Mouse (Mus musculus) hindbrain, embryonic 15.5 days (tissue): Measurements from ENCODE around the gene Rab43. TPM values are rescaled to one million over a fixed set of nuclear protein-coding genes. Genes with fewer than 3 reads are reported as not detected.
A peak's percentile ranks its signal among the peaks of the same experiment; 100 is the strongest.

Experiments
- ATAC-seq: fragments of 200-750 bp; cut with Nextera tagmentation; 2 replicates; pipeline ENCODE4 v1.8.0; 2017; ENCODE audit warnings: low read depth, moderate number of reproducible peaks, moderate TSS enrichment; ENCODE audit not compliant: low FRiP score
- H3K27ac ChIP-seq: fragments of 300-500 bp; sonication (generic); replicated peaks from 2 replicates; pipeline ENCODE4 v1.5.1; 2015; ENCODE audit warnings: mild to moderate bottlenecking, inconsistent platforms
- H3K27me3 ChIP-seq: fragments of 300-500 bp; sonication (generic); 2 replicates; pipeline ENCODE4 v1.6.1; 2015; ENCODE audit warnings: control low read depth, inconsistent platforms
- H3K36me3 ChIP-seq: fragments of 300-500 bp; sonication (generic); 2 replicates; pipeline ENCODE4 v1.6.1; 2015; ENCODE audit warnings: control low read depth, inconsistent platforms
- H3K4me1 ChIP-seq: fragments of 300-500 bp; sonication (generic); replicated peaks from 2 replicates; pipeline ENCODE4 v1.6.1; 2015; ENCODE audit warnings: control low read depth, inconsistent platforms
- H3K4me2 ChIP-seq: fragments of 300-500 bp; sonication (generic); 2 replicates; pipeline ENCODE4 v1.6.1; 2015; ENCODE audit warnings: moderate library complexity, mild to moderate bottlenecking, inconsistent platforms
- H3K4me3 ChIP-seq: fragments of 300-500 bp; sonication (generic); 2 replicates; pipeline ENCODE4 v1.5.1; 2015; ENCODE audit warnings: mild to moderate bottlenecking, inconsistent platforms
- H3K9ac ChIP-seq: fragments of 300-500 bp; sonication (generic); 2 replicates; pipeline ENCODE4 v1.6.1; 2015; ENCODE audit warnings: inconsistent platforms
- H3K9me3 ChIP-seq: fragments of 300-500 bp; sonication (generic); 2 replicates; pipeline ENCODE4 v1.6.1; 2016; ENCODE audit warnings: control low read depth, inconsistent platforms
- WGBS: fragments of 180-500 bp; shearing (Covaris S2); methylation state at CpG from one replicate; pipeline ENCODE4 v1.1.7; 2015; 5-methylcytosine and 5-hydroxymethylcytosine counted together
- polyA plus RNA-seq: library from polyadenylated mRNA; unstranded; fragments of >200 nt; fragmentation: Nextera tagmentation; extraction: Ambion mirVana; gene quantifications from 2 replicates; pipeline ENCODE4 v1.2.1, GENCODE M21; 2015

Gene Rab43
- polyA plus RNA-seq: 11.9 and 13.3 TPM in 2 replicates

DNA sequence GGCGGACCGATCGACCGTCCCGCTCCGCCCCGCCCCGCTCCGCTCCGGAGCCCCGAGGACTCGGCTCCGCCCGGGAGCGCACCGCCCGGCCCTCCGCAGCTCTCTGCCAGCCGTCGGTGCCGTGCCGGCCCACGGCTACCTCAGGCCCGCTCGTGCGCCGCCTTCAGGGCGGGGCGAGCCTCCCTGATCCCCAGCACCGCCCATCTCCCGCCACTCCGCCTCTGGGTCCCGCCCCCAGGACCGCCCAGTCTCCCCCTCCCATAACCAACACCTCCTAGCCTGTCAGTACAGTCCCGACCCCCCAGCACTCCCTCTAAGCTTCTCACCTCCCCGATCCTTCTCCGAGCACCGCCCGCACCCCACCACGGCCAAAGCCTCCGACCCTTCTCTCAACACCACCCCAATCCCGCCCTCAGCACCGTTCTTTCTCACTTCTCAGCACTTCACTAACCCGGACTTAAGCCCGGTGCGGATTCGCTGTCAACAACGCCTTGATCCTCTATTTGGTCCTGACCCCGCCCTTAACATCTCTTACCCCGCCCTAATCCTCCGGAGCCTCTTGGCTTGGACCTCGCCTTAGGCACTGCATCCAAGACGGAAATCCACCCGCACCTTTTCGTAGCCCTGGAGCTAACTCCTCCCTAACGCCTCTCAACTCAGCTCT is at the start of gene Rab43:
Gene Rab43 (minus strand): TSS at position 490 of the 664 bp plus-strand sequence.
- 1% methylated on average over 47 of the region's 56 CpGs for WGBS
- Histone ChIP-seq H3K4me2 (peak within 1 kb of the TSS; percentile 89), H3K27me3 (no peaks in the 10 kb centered on the region), H3K36me3 (peaks cover 20% of the 10 kb centered on the region), H3K4me1 (peaks cover 25% of the 10 kb centered on the region), H3K4me3 (peak within 1 kb of the TSS; percentile 54), H3K9me3 (no peaks in the 10 kb centered on the region), H3K9ac (peak within 1 kb of the TSS; percentile 72), H3K27ac (peak within 1 kb of the TSS; percentile 66)
- ATAC-seq: peak; percentile 97

GRCm38 (mm10) chr6:87857071-87857470 is 45.1 kb upstream of the Rab43 start:
- 66% methylated on average over 1 of the region's 1 CpGs for WGBS
- no peaks in the 10 kb centered on the region for H3K36me3 ChIP-seq
- ATAC-seq: no peak

GRCm38 (mm10) chr6:87853446-87853845 is 41.5 kb upstream of the Rab43 start:
- WGBS: 84% methylated on average over 4 of the region's 4 CpGs
- no peak for ATAC-seq
- H3K9ac ChIP-seq: no peak overlapping the region
- H3K4me1 ChIP-seq: peaks cover 18% of the 10 kb centered on the region
- H3K4me3 ChIP-seq: no peak overlapping the region
- H3K27ac ChIP-seq: no peak overlapping the region
- no peaks in the 10 kb centered on the region for H3K36me3 ChIP-seq
- no peaks in the 10 kb centered on the region for H3K9me3 ChIP-seq
- H3K4me2 ChIP-seq: no peak overlapping the region
- no peaks in the 10 kb centered on the region for H3K27me3 ChIP-seq

More at GRCm38 (mm10) chr6:87857071-87857470, 45.1 kb upstream of the Rab43 start:
- Histone ChIP-seq H3K27ac (no peak overlapping the region), H3K4me1 (no peaks in the 10 kb centered on the region), H3K27me3 (no peaks in the 10 kb centered on the region), H3K4me2 (no peak overlapping the region), H3K4me3 (no peak overlapping the region), H3K9ac (no peak overlapping the region), H3K9me3 (no peaks in the 10 kb centered on the region)

- Histone ChIP-seq H3K9ac (no peak overlapping the region), H3K27me3 (no peaks in the 10 kb centered on the region), H3K4me3 (no peak overlapping the region; the same call in 1 of the 2 replicates), H3K36me3 (0 out of 2 replicates have a peak, but pooled peaks cover 3% of the 10 kb centered on the region), H3K4me1 (peaks cover 34% of the 10 kb centered on the region), H3K27ac (no peak overlapping the region), H3K9me3 (no peaks in the 10 kb centered on the region), H3K4me2 (peak overlapping the region; percentile 95; the same call in 1 of the 2 replicates)
- 81% methylated on average over 6 of the region's 6 CpGs for WGBS
- ATAC-seq: no peak
These were observed 39.9 kb upstream of the Rab43 start for GRCm38 (mm10) chr6:87851871-87852270.

DNA sequence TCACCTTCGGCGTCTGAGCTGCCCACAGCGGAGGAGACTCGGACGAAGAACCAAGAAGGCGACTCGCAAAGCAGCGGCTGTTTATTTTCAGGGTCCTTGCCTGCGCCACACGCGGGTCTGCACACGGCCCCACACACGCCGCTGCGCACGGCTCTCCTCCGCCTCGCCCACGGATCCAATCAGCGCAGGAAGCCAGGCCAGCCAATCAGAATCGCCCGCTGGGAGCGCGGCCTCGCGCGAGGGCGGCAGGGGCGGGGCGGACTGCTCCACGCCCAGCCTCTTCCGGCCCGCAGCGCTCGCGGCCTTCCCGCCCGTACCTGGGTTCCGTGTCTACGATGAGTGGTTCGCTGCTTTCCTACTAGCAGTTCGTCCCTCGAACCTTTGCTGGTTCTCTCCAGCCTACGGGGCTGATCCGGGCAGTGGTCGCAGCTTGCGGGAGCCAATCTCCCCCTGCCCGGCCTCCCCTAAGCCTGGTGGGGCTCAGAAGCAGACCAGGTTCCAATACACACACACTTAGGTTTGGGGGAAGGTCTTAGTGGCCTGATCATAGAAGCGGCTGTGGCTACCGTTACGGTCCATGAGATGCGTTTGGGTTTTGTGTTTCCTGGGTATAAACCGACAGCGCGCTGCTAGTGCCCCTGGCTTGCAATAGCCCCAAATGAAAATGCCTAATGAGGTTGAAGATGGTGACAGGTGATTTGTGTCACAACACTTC is 39.1 kb upstream of the Rab43 start, which contains the start of gene Cnbp:
Gene Cnbp (minus strand): TSS at position 207 of the 715 bp plus-strand sequence.
- Histone ChIP-seq H3K27me3 (no peaks in the 10 kb centered on the region), H3K9ac (peak within 1 kb of the TSS; percentile 99), H3K4me1 (peaks cover 40% of the 10 kb centered on the region), H3K27ac (peak within 1 kb of the TSS; percentile 98), H3K36me3 (0 out of 2 replicates have a peak, but pooled peaks cover 3% of the 10 kb centered on the region), H3K4me2 (peak within 1 kb of the TSS; percentile 95), H3K9me3 (no peaks in the 10 kb centered on the region), H3K4me3 (peak within 1 kb of the TSS; percentile 97)
- peak; percentile 99 for ATAC-seq
- WGBS: under 1% methylated on average over 55 of the region's 55 CpGs

- Histone ChIP-seq H3K4me2 (peak overlapping the region; percentile 95), H3K9ac (peak overlapping the region; percentile 99), H3K4me1 (peaks cover 42% of the 10 kb centered on the region), H3K27me3 (no peaks in the 10 kb centered on the region), H3K4me3 (peak overlapping the region; percentile 97), H3K27ac (peak overlapping the region; percentile 98), H3K36me3 (peaks cover 4% of the 10 kb centered on the region), H3K9me3 (no peaks in the 10 kb centered on the region)
- peak; percentile 79; the same call in 1 of the 2 replicates for ATAC-seq
- WGBS: under 1% methylated on average over 72 of the region's 73 CpGs
These were observed 38.4 kb upstream of the Rab43 start for GRCm38 (mm10) chr6:87850155-87850899.

DNA sequence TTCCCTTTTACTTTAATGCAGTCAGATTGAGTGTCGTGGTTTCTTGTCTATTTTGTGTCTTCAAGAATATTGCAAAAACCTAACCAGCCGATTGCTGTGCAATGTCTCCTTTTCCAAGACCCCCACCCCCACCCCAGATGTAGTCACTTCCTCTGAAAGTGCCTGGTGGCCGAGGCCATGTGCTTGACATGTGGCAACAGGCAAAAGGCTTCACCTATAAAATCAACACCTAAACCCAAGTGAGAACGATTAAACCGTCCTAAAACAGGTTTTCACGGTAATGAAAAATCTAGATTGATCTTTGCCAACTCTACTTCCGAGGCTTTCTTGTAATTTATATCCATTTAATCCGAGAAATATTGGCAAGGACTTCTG is 37.8 kb upstream of the Rab43 start:
- H3K27ac ChIP-seq: 0 out of 2 replicates have a peak overlapping the region, but pooled peaks have one; percentile 98
- under 1% methylated on average over 8 of the region's 8 CpGs for WGBS
- H3K9me3 ChIP-seq: no peaks in the 10 kb centered on the region

GRCm38 (mm10) chr6:87846813-87847212 is 34.8 kb upstream of the Rab43 start:
- no peaks in the 10 kb centered on the region for H3K9me3 ChIP-seq
- no peak for ATAC-seq
- peaks cover 36% of the 10 kb centered on the region for H3K36me3 ChIP-seq
- H3K27me3 ChIP-seq: no peaks in the 10 kb centered on the region
- no peak overlapping the region for H3K4me2 ChIP-seq
- 91% methylated on average over 1 of the region's 1 CpGs for WGBS
- H3K27ac ChIP-seq: no peak overlapping the region
- no peak overlapping the region for H3K4me3 ChIP-seq
- no peak overlapping the region for H3K9ac ChIP-seq
- peaks cover 42% of the 10 kb centered on the region for H3K4me1 ChIP-seq

More for the DNA sequence above, 37.8 kb upstream of the Rab43 start:
- H3K36me3 ChIP-seq: peaks cover 9% of the 10 kb centered on the region
- no peaks in the 10 kb centered on the region for H3K27me3 ChIP-seq
- peak overlapping the region; percentile 99 for H3K9ac ChIP-seq
- ATAC-seq: no peak
- H3K4me3 ChIP-seq: peak overlapping the region; percentile 97
- H3K4me1 ChIP-seq: peaks cover 42% of the 10 kb centered on the region
- H3K4me2 ChIP-seq: peak overlapping the region; percentile 95

DNA sequence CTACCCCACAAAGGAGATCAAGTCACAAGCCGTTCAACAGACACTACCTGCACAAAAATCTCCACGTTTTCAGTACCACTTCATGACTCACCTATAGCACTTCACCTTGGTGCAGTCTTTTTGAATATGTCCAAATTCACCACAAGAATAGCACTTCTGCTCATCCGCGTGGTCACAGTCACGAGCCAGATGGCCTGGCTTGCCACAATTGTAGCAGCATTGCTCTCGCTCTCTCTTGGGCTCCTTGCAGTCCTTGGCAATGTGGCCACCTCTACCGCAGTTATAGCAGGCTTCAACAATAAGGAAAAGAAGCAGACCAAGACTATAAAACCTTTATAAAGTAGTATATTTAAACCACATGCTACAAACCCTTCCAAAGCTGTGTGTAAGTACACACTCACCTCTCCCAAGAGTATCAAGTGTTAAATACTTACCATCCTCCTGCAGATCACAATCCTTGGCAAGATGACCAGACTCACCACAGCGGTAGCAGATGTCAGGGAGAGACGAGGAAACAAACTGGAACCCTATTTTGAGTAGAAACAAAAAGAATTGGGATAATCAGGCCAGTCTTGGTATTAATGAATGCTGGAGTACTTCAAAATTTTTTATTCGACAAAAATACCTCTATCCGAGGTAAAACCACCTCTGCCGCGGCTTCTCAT is 33.2 kb upstream of the Rab43 start:
- H3K4me3 ChIP-seq: no peak overlapping the region
- H3K9me3 ChIP-seq: no peaks in the 10 kb centered on the region
- WGBS: 93% methylated on average over 13 of the region's 13 CpGs
- no peak overlapping the region for H3K4me2 ChIP-seq
- no peak for ATAC-seq
- peaks cover 36% of the 10 kb centered on the region for H3K4me1 ChIP-seq
- peaks cover 43% of the 10 kb centered on the region for H3K36me3 ChIP-seq
- H3K9ac ChIP-seq: no peak overlapping the region
- H3K27ac ChIP-seq: no peak overlapping the region
- H3K27me3 ChIP-seq: no peaks in the 10 kb centered on the region

- Histone ChIP-seq H3K4me3 (no peak overlapping the region), H3K4me2 (no peak overlapping the region), H3K36me3 (peaks cover 39% of the 10 kb centered on the region), H3K27ac (no peak overlapping the region), H3K27me3 (no peaks in the 10 kb centered on the region), H3K9ac (no peak overlapping the region), H3K9me3 (no peaks in the 10 kb centered on the region), H3K4me1 (peaks cover 29% of the 10 kb centered on the region)
- no peak for ATAC-seq
- WGBS: 24% methylated on average over 1 of the region's 1 CpGs
These were observed 30.3 kb upstream of the Rab43 start for GRCm38 (mm10) chr6:87842254-87842653.

DNA sequence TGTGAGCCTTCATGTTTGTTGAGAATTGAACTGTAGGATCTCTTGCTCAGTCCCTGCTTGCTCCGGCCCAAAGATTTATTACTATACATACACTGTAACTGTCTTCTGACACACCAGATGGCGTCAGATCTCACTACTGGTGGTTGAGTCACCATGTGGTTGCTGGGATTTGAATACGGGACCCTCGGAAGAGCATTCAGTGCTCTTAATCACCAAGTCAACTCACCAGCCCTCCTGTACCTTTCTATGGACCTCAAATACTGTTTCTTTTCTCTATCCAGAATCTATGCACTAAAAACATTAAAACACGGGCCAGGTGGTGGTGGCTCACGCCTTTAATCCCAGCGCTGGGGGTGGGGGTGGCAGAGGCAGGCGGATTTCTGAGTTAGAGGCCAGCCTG is 29.7 kb upstream of the Rab43 start:
- H3K27me3 ChIP-seq: no peaks in the 10 kb centered on the region
- H3K4me1 ChIP-seq: peaks cover 24% of the 10 kb centered on the region
- H3K9me3 ChIP-seq: no peaks in the 10 kb centered on the region
- H3K4me3 ChIP-seq: no peak overlapping the region
- WGBS: 85% methylated on average over 8 of the region's 8 CpGs
- peaks cover 39% of the 10 kb centered on the region for H3K36me3 ChIP-seq
- H3K27ac ChIP-seq: no peak overlapping the region
- no peak overlapping the region for H3K4me2 ChIP-seq
- ATAC-seq: no peak
- H3K9ac ChIP-seq: no peak overlapping the region
